Mouse (Mus musculus) kidney, adult 2 months (tissue): Measurements from ENCODE around the gene Hip1. TPM values are rescaled to one million over a fixed set of nuclear protein-coding genes. Genes with fewer than 3 reads are reported as not detected.

Experiments
- DNase-seq: peaks from one replicate; pipeline ENCODE4 v3.0.0; 2021
- H3K27ac ChIP-seq: fragments of 200-500 bp; 2 replicates; pipeline ENCODE4 v1.5.1; 2012; ENCODE audit warnings: low read depth, low read length, control low read depth, inconsistent platforms; ENCODE audit not compliant: insufficient read depth
- H3K27me3 ChIP-seq: fragments of 200-500 bp; replicated peaks from 2 replicates; pipeline ENCODE4 v1.6.1; 2012; ENCODE audit warnings: mild to moderate bottlenecking, moderate library complexity, low read length, inconsistent platforms; ENCODE audit not compliant: control insufficient read depth, insufficient read depth
- H3K36me3 ChIP-seq: fragments of 200-500 bp; 2 replicates; pipeline ENCODE4 v1.6.1; 2012; ENCODE audit warnings: mild to moderate bottlenecking, moderate library complexity, low read length, inconsistent platforms; ENCODE audit not compliant: control insufficient read depth, insufficient read depth
- H3K4me1 ChIP-seq: fragments of 200-500 bp; 2 replicates; pipeline ENCODE4 v1.6.1; 2011; ENCODE audit warnings: low read length; ENCODE audit not compliant: control insufficient read depth, insufficient read depth
- H3K4me3 ChIP-seq: fragments of 200-500 bp; 2 replicates; pipeline ENCODE4 v1.5.1; 2011; ENCODE audit warnings: mild to moderate bottlenecking, low read depth, low read length, control low read depth; ENCODE audit not compliant: insufficient read depth
- CTCF ChIP-seq: fragments of 200-500 bp; conservative IDR thresholded peaks from 2 replicates; pipeline ENCODE4 v1.5.1; 2011; ENCODE audit warnings: low read depth, mild to moderate bottlenecking, control low read depth, low read length, moderate library complexity, mixed read lengths; ENCODE audit not compliant: insufficient read depth, insufficient read length
- POLR2A ChIP-seq: fragments of 200-500 bp; IDR thresholded peaks from one replicate; pipeline ENCODE4 v1.6.1; 2011; ENCODE audit warnings: low read depth, low read length, control low read depth
- WGBS: fragments of 180-500 bp; shearing (Covaris S2); methylation state at CpG from one replicate; pipeline ENCODE4 v1.1.7; 2018; 5-methylcytosine and 5-hydroxymethylcytosine counted together
- polyA plus RNA-seq: library from polyadenylated mRNA; depleted of rRNA; stranded (reverse); fragments of >200 nt; gene quantifications from 2 replicates; pipeline ENCODE4 v1.2.3, GENCODE M21; 2012

Gene Hip1
- polyA plus RNA-seq, 1 experiment, result 14.1 TPM

GRCm38 (mm10) chr5:135478877-135479600 lies 65.9 kb downstream of the Hip1 start:
- Histone ChIP-seq H3K27me3 (no peaks in the 10 kb centered on the region), H3K4me1 (no peaks in the 10 kb centered on the region), H3K27ac (no peak overlapping the region), H3K4me3 (no peak overlapping the region), H3K36me3 (no peaks in the 10 kb centered on the region)
- DNase-seq, result no peak
- WGBS, result 82% methylated on average over 12 of the region's 12 CpGs
- TF ChIP-seq POLR2A, result no peak
- no peak for TF ChIP-seq CTCF

- 86% methylated on average over 5 of the region's 5 CpGs for WGBS
- no peaks in the 10 kb centered on the region for H3K36me3 ChIP-seq
- TF ChIP-seq CTCF (no peak), POLR2A (no peak)
- no peak overlapping the region for H3K4me3 ChIP-seq
- H3K4me1 ChIP-seq, result no peaks in the 10 kb centered on the region
- DNase-seq, result no peak
- H3K27ac ChIP-seq, result no peak overlapping the region
- H3K27me3 ChIP-seq, result no peaks in the 10 kb centered on the region
Measured at GRCm38 (mm10) chr5:135476199-135476598, 68.7 kb downstream of the Hip1 start.

GRCm38 (mm10) chr5:135472405-135472804 lies 72.5 kb downstream of the Hip1 start:
- Histone ChIP-seq H3K36me3 (no peaks in the 10 kb centered on the region), H3K27me3 (no peaks in the 10 kb centered on the region), H3K4me3 (no peak overlapping the region), H3K27ac (no peak overlapping the region), H3K4me1 (no peaks in the 10 kb centered on the region)
- TF ChIP-seq CTCF (no peak), POLR2A (no peak)
- WGBS, result 71% methylated on average over 6 of the region's 6 CpGs
- peak; percentile 39 for DNase-seq

- 93% methylated on average over 4 of the region's 4 CpGs for WGBS
- TF ChIP-seq POLR2A (no peak), CTCF (no peak)
- H3K4me3 ChIP-seq, result no peak overlapping the region
- H3K36me3 ChIP-seq, result no peaks in the 10 kb centered on the region
- H3K27me3 ChIP-seq, result no peaks in the 10 kb centered on the region
- H3K4me1 ChIP-seq, result no peaks in the 10 kb centered on the region
- no peak overlapping the region for H3K27ac ChIP-seq
- no peak for DNase-seq
Measured at GRCm38 (mm10) chr5:135471747-135472146, 73.2 kb downstream of the Hip1 start.

GRCm38 (mm10) chr5:135468280-135468679 lies 76.6 kb downstream of the Hip1 start:
- 84% methylated on average over 6 of the region's 6 CpGs for WGBS
- no peaks in the 10 kb centered on the region for H3K27me3 ChIP-seq
- no peak for TF ChIP-seq POLR2A
- TF ChIP-seq CTCF, result no peak
- no peaks in the 10 kb centered on the region for H3K4me1 ChIP-seq
- no peak overlapping the region for H3K4me3 ChIP-seq
- H3K36me3 ChIP-seq, result no peaks in the 10 kb centered on the region
- H3K27ac ChIP-seq, result no peak overlapping the region
- no peak for DNase-seq

GRCm38 (mm10) chr5:135465833-135466291 lies 79.1 kb downstream of the Hip1 start:
- WGBS, result 37% methylated on average over 7 of the region's 7 CpGs
- no peaks in the 10 kb centered on the region for H3K27me3 ChIP-seq
- no peak for TF ChIP-seq POLR2A
- TF ChIP-seq CTCF, result no peak
- no peaks in the 10 kb centered on the region for H3K4me1 ChIP-seq
- H3K4me3 ChIP-seq, result no peak overlapping the region
- DNase-seq, result peak; percentile 50
- no peaks in the 10 kb centered on the region for H3K36me3 ChIP-seq
- H3K27ac ChIP-seq, result peak overlapping the region; percentile 43

GRCm38 (mm10) chr5:135463380-135463779 lies 81.5 kb downstream of the Hip1 start:
- no peak overlapping the region for H3K4me3 ChIP-seq
- TF ChIP-seq POLR2A, result no peak
- TF ChIP-seq CTCF, result no peak
- no peaks in the 10 kb centered on the region for H3K4me1 ChIP-seq
- 84% methylated on average over 8 of the region's 8 CpGs for WGBS
- H3K27me3 ChIP-seq, result no peaks in the 10 kb centered on the region
- H3K27ac ChIP-seq, result no peak overlapping the region
- H3K36me3 ChIP-seq, result no peaks in the 10 kb centered on the region
- DNase-seq, result no peak

GRCm38 (mm10) chr5:135460833-135461173 lies 84.1 kb downstream of the Hip1 start:
- H3K27me3 ChIP-seq, result no peaks in the 10 kb centered on the region
- H3K36me3 ChIP-seq, result no peaks in the 10 kb centered on the region
- H3K27ac ChIP-seq, result peak overlapping the region; percentile 86
- TF ChIP-seq CTCF, result no peak
- TF ChIP-seq POLR2A, result no peak
- H3K4me1 ChIP-seq, result no peaks in the 10 kb centered on the region
- no peak overlapping the region for H3K4me3 ChIP-seq
- 48% methylated on average over 4 of the region's 4 CpGs for WGBS
- no peak for DNase-seq
